Mouse (Mus musculus) adrenal gland (tissue): ENCODE results near the gene Zar1.
"Not testable (repeated sequence)": the region's sequence is repeated elsewhere in the genome, so short reads cannot be mapped to it uniquely, and the experiment has no call there.

Experiments used
- intact Hi-C: fragments of 180-260 bp; cut with DNase I; formaldehyde crosslinking; loops from one replicate; pipeline ENCODE4 v1.15.1; 2025
- long read RNA-seq, 2 experiments: library from polyadenylated mRNA; unstranded; transcript quantifications; one replicate each; pipeline ENCODE4 v2.0.0; 2020; ENCODE audit warnings: borderline replicate concordance in 1 of 2; ENCODE audit not compliant: insufficient replicate concordance in 1 of 2

Gene Zar1
- long read RNA-seq, experiment 1 = 0 reads
- long read RNA-seq, experiment 2 = 0 reads

DNA sequence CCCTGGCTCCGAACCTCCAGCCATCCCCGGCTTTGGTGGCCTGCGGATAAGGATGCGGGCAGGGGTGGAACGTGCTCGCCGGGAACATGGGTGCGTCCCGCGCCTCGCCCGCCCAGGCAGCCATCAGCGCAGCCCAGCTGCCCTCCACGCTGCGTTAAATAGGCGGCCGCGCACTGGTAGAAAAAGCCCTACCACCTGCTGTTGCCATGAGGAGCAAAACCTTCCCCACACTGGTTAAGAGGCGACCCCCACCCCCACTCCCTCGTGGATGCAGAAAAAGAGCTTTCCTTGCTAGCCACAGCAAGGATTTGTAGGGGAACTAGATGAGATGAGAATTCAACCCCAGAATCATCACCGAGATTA, at the start of gene Zar1:
Zar1 (minus strand) TSS at position 285 of the 363 bp plus-strand sequence.
- intact Hi-C loops = not testable (repeated sequence)

- intact Hi-C loops = no loop called here
These were observed 49.0 kb upstream of the Zar1 start for GRCm38 (mm10) chr5:72630026-72630425.

GRCm38 (mm10) chr5:72621022-72621421, 40.0 kb upstream of the Zar1 start:
- intact Hi-C loops = no loop called here

DNA sequence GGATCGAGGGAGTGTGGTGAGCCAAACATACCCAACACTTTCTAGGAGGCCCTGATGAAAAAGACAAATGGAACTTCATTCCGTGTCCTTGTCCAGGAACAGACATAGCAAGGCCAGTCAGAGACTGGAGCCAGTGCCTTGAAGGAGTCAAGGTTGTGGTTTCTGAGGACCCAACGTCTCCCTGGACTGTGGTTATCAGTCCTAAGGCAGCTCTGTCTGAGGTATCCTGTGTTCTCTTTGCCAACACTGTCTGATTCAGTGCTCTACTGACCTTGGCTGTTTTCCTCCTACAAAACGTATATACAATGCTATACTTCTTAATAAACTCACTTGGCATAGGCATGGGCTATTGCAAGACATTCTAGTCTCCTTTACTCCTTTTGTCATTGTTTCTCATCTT, 36.4 kb upstream of the Zar1 start:
- intact Hi-C loops = no loop called here

DNA sequence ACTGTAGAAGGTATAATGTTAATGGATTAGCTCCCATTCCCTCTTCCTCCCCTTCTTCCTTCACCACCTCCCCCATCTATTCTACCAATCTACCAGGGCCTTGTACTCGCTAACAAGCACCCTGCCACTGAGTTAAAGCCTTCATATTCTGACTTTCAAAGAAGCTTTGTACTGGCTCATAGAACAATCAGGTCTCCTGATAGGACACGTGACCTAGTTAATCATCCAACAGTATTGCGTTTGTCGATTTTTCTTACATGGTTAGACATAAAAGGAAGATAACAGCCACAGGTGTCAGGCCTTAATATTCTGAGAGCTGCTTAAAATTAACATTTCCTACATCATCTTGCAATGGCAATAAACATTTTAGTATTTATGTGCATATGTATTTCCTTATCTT, 22.1 kb upstream of the Zar1 start:
- intact Hi-C loops = loop anchor here (10.0 kb wide), 1 partner anchor 248 kb away; no protein-coding TSS in a partner anchor

GRCm38 (mm10) chr5:72601006-72601405, 20.0 kb upstream of the Zar1 start:
- intact Hi-C loops = loop anchor here (10.0 kb wide), 1 partner anchor 246 kb away; no protein-coding TSS in a partner anchor

GRCm38 (mm10) chr5:72587192-72587681, 6.2 kb upstream of the Zar1 start, which contains the start of gene Gm5868:
TSS of gene Gm5868 (minus strand) at chr5:72587551.
- intact Hi-C loops = no loop called here

DNA sequence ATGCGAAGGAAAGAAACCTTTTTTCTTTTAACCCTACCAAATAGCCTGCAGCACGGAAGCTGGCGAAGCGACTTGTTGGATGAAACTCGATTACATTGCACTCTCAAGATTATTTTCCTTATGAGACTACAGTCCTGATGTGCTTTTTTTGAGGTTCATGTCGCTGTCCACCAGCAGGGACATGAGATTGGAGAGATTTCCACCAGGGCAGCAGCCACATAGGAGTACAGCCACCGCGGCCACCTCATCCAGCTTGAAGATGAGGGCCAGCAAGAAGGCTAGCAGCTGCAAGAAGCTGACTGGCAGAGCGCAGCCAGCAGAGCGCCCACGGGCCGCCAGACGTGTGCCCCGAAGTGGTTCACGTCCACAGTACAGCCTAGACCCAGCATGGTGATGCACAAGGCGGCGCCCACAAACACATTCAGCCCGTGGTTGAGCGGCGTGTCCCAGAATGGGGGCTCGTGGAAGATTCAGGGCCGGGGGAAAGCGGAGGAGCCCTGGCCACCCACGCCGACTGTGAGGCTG, 5.7 kb upstream of the Zar1 start:
- intact Hi-C loops = not testable (repeated sequence)

DNA sequence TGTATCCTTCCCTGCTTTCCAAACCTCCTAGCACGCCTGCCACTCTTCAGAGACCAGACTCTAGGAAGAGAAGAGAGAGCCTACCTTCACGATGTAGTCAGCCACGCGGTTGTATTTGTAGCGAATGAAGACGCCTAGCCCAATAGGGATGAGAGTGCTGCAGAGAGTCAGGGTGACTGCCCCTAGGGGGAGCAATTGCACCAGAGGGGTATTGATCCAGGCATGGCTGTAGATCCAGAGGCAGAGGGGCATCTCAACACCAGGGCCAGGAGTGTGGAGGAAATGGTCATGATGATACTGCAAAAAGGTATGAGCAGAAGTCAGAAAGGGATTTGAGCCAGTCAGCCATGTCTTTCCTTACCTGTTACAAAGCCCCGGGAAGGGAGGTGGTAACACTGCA, 5.1 kb upstream of the Zar1 start:
- intact Hi-C loops = not testable (repeated sequence)

DNA sequence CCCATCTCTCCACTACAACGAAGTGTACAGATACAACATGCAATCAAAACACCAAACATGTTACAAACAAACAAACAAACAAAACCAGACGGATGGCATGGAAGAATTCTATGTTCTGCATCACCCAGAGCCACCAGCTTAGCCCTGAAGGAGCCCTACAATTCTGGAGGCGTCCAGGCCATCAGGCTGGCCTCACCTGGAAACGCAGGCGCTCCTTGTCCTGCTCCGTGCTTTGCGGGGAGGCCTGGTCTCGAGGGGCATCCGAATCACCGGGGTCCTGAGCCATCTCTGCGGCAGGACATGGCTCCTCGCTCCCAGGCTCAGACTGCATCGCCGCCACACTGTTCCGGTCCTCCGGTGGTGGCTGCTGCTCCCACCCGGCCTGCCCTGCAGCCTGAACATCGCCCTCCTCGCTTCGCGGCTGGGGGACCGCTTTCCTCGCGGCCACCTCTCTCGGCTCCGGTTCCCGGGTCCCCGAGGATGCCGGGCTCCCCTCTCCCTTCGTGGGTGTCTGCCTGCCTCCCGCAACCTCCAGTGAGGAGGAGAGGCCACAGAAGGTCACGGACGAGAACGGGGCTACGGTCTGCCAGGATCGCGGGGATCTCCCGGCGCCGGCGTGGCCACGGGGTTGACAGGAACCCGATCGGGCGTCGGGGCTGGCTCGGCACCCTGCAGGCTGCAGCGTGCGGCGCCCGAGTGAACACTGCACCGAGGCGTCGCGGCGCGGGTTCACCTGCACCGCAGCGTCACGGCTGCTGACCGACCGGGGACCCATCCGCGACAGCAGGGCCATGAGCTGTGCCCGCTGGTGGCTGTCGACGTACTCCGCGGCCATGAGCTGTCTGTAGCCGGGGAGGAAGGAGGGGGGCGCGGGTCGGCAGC, 725 bp downstream of the Zar1 start:
- intact Hi-C loops = not testable (repeated sequence)

GRCm38 (mm10) chr5:72579599-72579998, 1.5 kb downstream of the Zar1 start:
- intact Hi-C loops = not testable (repeated sequence)

GRCm38 (mm10) chr5:72565621-72566020, 15.4 kb downstream of the Zar1 start:
- intact Hi-C loops = no loop called here

- intact Hi-C loops = not testable (repeated sequence)
These were observed 17.9 kb downstream of the Zar1 start for GRCm38 (mm10) chr5:72563183-72563582.

- intact Hi-C loops = no loop called here
These were observed 20.0 kb downstream of the Zar1 start for GRCm38 (mm10) chr5:72560976-72561628.

GRCm38 (mm10) chr5:72559544-72560049, 21.5 kb downstream of the Zar1 start, which contains the start of gene Nfxl1:
TSS of gene Nfxl1 (minus strand) at chr5:72559684.
- intact Hi-C loops = no loop called here

DNA sequence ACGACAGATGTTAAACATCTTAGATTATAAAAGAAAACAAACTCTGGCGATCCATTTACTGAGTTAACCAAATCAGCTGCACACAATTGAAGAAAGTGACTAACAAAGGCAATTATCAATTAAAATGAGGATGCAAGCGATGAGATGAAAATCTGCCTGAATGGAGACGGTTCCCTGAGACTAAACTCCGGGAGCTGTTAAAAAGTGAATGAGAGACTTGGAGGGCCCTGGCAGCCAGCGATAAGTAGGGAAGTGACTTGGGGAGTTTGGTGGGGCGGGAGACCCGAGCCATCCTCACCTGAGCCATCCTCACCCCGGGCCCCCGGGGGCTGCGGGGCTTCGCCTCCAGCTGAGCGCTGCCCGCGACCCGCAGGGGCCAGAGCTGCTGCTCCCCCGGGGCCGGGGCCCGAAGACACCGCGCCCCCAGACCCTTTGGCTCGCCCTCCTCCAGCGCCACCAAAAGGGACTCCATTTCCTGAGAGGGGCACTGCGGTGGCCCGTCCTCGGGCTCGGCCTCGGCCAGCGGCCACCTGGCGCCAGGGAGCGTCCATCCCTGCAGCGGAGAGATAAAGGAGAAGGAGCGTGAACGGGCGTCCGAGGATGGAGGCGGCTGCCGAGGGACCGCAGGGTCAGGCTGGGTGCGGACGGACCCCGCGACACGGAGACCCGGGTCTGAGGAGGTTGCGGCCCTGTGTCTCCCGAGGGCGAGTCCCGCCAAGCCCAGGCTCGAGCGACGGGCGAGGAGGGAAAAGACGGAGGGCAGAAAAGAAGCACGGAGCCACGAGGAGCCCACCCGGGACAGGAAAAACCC, 22.1 kb downstream of the Zar1 start:
- intact Hi-C loops = no loop called here

DNA sequence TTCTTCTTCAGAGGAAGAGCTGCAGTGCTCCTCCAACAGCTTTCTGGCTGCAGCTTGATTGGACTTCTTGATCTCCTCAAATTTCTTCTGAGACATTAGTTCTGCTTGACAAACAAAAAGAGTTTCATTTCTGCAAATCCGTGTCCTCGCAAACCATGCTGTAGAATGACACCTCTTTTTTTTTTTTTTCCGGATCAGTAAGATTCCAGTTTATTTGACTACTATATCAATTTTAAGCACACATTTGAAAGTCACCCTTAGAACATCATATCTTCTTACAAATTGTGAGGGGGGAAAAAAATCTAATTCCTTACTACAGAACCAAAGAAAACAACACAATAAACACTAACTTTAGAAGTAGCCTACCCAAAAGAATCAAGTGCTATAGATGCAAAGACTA, 24.8 kb downstream of the Zar1 start:
- intact Hi-C loops = no loop called here

DNA sequence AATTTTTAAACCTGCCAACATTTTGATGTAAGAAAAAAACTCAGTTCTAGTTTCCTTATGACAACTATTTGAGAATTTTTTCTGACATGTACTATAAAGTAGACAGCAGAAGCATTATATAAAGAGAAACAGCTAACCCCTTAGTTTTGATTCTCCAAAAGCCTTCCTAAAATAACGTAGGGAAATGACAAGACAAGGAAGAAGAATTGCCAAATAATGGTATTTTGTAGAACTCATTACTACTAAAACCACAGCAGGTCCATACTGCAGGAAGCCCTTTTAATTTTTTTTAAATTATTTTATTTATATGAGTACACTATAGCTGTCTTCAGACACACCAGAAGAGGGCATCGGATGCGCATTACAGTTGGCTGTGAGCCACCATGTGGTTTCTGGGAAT, 29.8 kb downstream of the Zar1 start:
- intact Hi-C loops = no loop called here

DNA sequence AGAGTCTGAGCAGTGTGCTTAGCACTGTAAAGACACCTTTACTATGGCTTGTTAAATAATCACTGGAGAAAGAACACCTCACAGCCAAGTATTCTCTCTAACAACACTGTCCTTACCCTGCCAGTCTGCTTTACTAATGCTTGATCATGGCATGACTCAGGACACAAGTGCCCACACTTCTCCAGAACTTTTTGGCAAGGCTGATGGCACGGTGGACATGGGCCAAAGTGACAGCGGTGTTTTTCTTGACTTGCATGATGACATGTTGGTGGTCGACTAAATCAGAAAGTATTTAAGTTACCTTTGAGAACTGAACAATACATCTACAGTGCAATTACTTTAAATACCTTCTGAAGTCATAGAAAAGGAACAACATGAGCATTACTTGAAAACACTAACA, 52.2 kb downstream of the Zar1 start:
- intact Hi-C loops = no loop called here
